Mouse (Mus musculus) limb, embryonic 11.5 days (tissue): ENCODE measurements at regions not wholly inside any gene's neighbourhood (a gene's known extent, or its start where the extent isn't known, plus 50 kb on each side); places are given as distances from the start of the nearest gene placed in this dataset.

ENCODE experiments used
- ATAC-seq: fragments of 200-750 bp; cut with Nextera tagmentation; 2 replicates; pipeline ENCODE4 v1.8.0; 2017; ENCODE audit warnings: low read depth; ENCODE audit not compliant: insufficient number of reproducible peaks, low FRiP score, low TSS enrichment
- DNase-seq: peaks from one replicate; pipeline ENCODE4 v3.0.0-alpha.2; 2015; ENCODE audit warnings: low spot score
- H3K27ac ChIP-seq: fragments of 300-500 bp; sonication (generic); replicated peaks from 2 replicates; pipeline ENCODE4 v1.5.1; 2014; ENCODE audit warnings: low read depth, mild to moderate bottlenecking, low read length
- H3K27me3 ChIP-seq: fragments of 300-500 bp; sonication (generic); 2 replicates; pipeline ENCODE4 v1.6.1; 2014; ENCODE audit warnings: mild to moderate bottlenecking, low read length, mixed read lengths; ENCODE audit not compliant: control insufficient read depth, insufficient read depth
- H3K36me3 ChIP-seq: fragments of 300-500 bp; sonication (generic); 2 replicates; pipeline ENCODE4 v1.6.1; 2014; ENCODE audit warnings: mild to moderate bottlenecking, low read length, moderate library complexity, mixed read lengths; ENCODE audit not compliant: control insufficient read depth, insufficient read depth
- H3K4me1 ChIP-seq: fragments of 300-500 bp; sonication (generic); 2 replicates; pipeline ENCODE4 v1.6.1; 2014; ENCODE audit warnings: low read length, mixed read lengths; ENCODE audit not compliant: control insufficient read depth, insufficient read depth
- H3K4me2 ChIP-seq: fragments of 300-500 bp; sonication (generic); 2 replicates; pipeline ENCODE4 v1.6.1; 2014; ENCODE audit warnings: low read depth, mild to moderate bottlenecking, moderate library complexity; ENCODE audit not compliant: severe bottlenecking
- H3K4me3 ChIP-seq: fragments of 300-500 bp; sonication (generic); 2 replicates; pipeline ENCODE4 v1.5.1; 2014; ENCODE audit warnings: low read depth, low read length
- H3K9ac ChIP-seq: fragments of 300-500 bp; sonication (generic); 2 replicates; pipeline ENCODE4 v1.6.1; 2014; ENCODE audit warnings: mild to moderate bottlenecking, low read length
- H3K9me3 ChIP-seq: fragments of 300-500 bp; sonication (generic); 2 replicates; pipeline ENCODE4 v1.6.1; 2016; ENCODE audit warnings: low read length; ENCODE audit not compliant: control insufficient read depth
- WGBS: fragments of 180-500 bp; shearing (Covaris S2); extraction: QIAGEN DNeasy Blood & Tissue Kit; methylation state at CpG from one replicate; pipeline ENCODE4 v1.1.7; 2014; 5-methylcytosine and 5-hydroxymethylcytosine counted together

GRCm38 (mm10) chr2:8389530-8389929 lies 880.2 kb upstream of the Celf2 start:
- WGBS = 77% methylated on average over 2 of the region's 2 CpGs

GRCm38 (mm10) chr2:8380246-8380645 lies 870.9 kb upstream of the Celf2 start:
- Histone ChIP-seq H3K9me3 (no peaks in the 10 kb centered on the region), H3K4me2 (no peak overlapping the region), H3K4me3 (no peak overlapping the region), H3K27me3 (no peaks in the 10 kb centered on the region), H3K36me3 (no peaks in the 10 kb centered on the region), H3K9ac (no peak overlapping the region), H3K4me1 (no peaks in the 10 kb centered on the region), H3K27ac (no peak overlapping the region)
- ATAC-seq (no peak), DNase-seq (peak; percentile 34)
- WGBS = 45% methylated on average over 1 of the region's 1 CpGs

More at GRCm38 (mm10) chr2:8389530-8389929, 880.2 kb upstream of the Celf2 start:
- Histone ChIP-seq H3K9ac (no peak overlapping the region), H3K9me3 (no peaks in the 10 kb centered on the region), H3K27me3 (no peaks in the 10 kb centered on the region), H3K4me2 (no peak overlapping the region), H3K27ac (no peak overlapping the region), H3K4me1 (no peaks in the 10 kb centered on the region), H3K36me3 (no peaks in the 10 kb centered on the region), H3K4me3 (no peak overlapping the region)
- ATAC-seq (no peak), DNase-seq (no peak)

GRCm38 (mm10) chr2:8379590-8379989 lies 870.2 kb upstream of the Celf2 start:
- H3K4me2 ChIP-seq = no peak overlapping the region
- no peaks in the 10 kb centered on the region for H3K27me3 ChIP-seq
- H3K36me3 ChIP-seq = no peaks in the 10 kb centered on the region
- ATAC-seq = no peak
- no peak for DNase-seq
- H3K4me3 ChIP-seq = no peak overlapping the region
- H3K4me1 ChIP-seq = no peaks in the 10 kb centered on the region
- 78% methylated on average over 3 of the region's 3 CpGs for WGBS
- H3K9me3 ChIP-seq = no peaks in the 10 kb centered on the region
- H3K27ac ChIP-seq = no peak overlapping the region
- H3K9ac ChIP-seq = no peak overlapping the region

- DNase-seq = no peak
- Histone ChIP-seq H3K4me3 (no peak overlapping the region), H3K36me3 (no peaks in the 10 kb centered on the region), H3K27ac (no peak overlapping the region), H3K9ac (no peak overlapping the region), H3K4me1 (no peaks in the 10 kb centered on the region), H3K4me2 (no peak overlapping the region), H3K9me3 (no peaks in the 10 kb centered on the region), H3K27me3 (no peaks in the 10 kb centered on the region)
- no peak for ATAC-seq
- WGBS = 70% methylated on average over 1 of the region's 1 CpGs
Measured at GRCm38 (mm10) chr2:8347867-8348266, 838.5 kb upstream of the Celf2 start.

GRCm38 (mm10) chr2:8344748-8345147 lies 835.4 kb upstream of the Celf2 start:
- WGBS = 94% methylated on average over 3 of the region's 3 CpGs

GRCm38 (mm10) chr2:8338271-8338670 lies 828.9 kb upstream of the Celf2 start:
- no peak overlapping the region for H3K4me2 ChIP-seq
- DNase-seq (no peak), ATAC-seq (no peak)
- H3K27me3 ChIP-seq = no peaks in the 10 kb centered on the region
- no peaks in the 10 kb centered on the region for H3K9me3 ChIP-seq
- H3K36me3 ChIP-seq = no peaks in the 10 kb centered on the region
- H3K4me3 ChIP-seq = no peak overlapping the region
- WGBS = 76% methylated on average over 7 of the region's 7 CpGs
- H3K9ac ChIP-seq = no peak overlapping the region
- no peaks in the 10 kb centered on the region for H3K4me1 ChIP-seq
- no peak overlapping the region for H3K27ac ChIP-seq

More at GRCm38 (mm10) chr2:8344748-8345147, 835.4 kb upstream of the Celf2 start:
- no peak for DNase-seq
- Histone ChIP-seq H3K27ac (no peak overlapping the region), H3K4me3 (no peak overlapping the region), H3K36me3 (no peaks in the 10 kb centered on the region), H3K4me1 (no peaks in the 10 kb centered on the region), H3K4me2 (no peak overlapping the region), H3K9ac (no peak overlapping the region), H3K27me3 (no peaks in the 10 kb centered on the region), H3K9me3 (no peaks in the 10 kb centered on the region)
- ATAC-seq = no peak

GRCm38 (mm10) chr2:8296001-8296400 lies 786.6 kb upstream of the Celf2 start:
- DNase-seq = no peak
- H3K9me3 ChIP-seq = no peaks in the 10 kb centered on the region
- H3K27me3 ChIP-seq = no peaks in the 10 kb centered on the region
- H3K9ac ChIP-seq = no peak overlapping the region
- ATAC-seq = no peak
- H3K4me2 ChIP-seq = no peak overlapping the region
- 71% methylated on average over 2 of the region's 2 CpGs for WGBS
- H3K36me3 ChIP-seq = no peaks in the 10 kb centered on the region
- no peak overlapping the region for H3K27ac ChIP-seq
- H3K4me1 ChIP-seq = no peaks in the 10 kb centered on the region
- H3K4me3 ChIP-seq = no peak overlapping the region

- Histone ChIP-seq H3K4me3 (no peak overlapping the region), H3K4me2 (no peak overlapping the region), H3K27ac (no peak overlapping the region), H3K36me3 (no peaks in the 10 kb centered on the region), H3K9ac (no peak overlapping the region), H3K4me1 (no peaks in the 10 kb centered on the region), H3K27me3 (no peaks in the 10 kb centered on the region), H3K9me3 (no peaks in the 10 kb centered on the region)
- 87% methylated on average over 4 of the region's 4 CpGs for WGBS
- ATAC-seq (no peak), DNase-seq (no peak)
Measured at GRCm38 (mm10) chr2:8291357-8291756, 782.0 kb upstream of the Celf2 start.

- WGBS = 89% methylated on average over 4 of the region's 4 CpGs
- ATAC-seq = no peak
- Histone ChIP-seq H3K4me3 (no peak overlapping the region), H3K4me2 (no peak overlapping the region), H3K36me3 (no peaks in the 10 kb centered on the region), H3K27me3 (no peaks in the 10 kb centered on the region), H3K27ac (no peak overlapping the region), H3K9me3 (no peaks in the 10 kb centered on the region), H3K4me1 (no peaks in the 10 kb centered on the region), H3K9ac (no peak overlapping the region)
- no peak for DNase-seq
Measured at GRCm38 (mm10) chr2:8287403-8287802, 778.0 kb upstream of the Celf2 start.
